Mouse (Mus musculus): Measurements from ENCODE around the gene Pxylp1. TPM values are rescaled to one million over a fixed set of nuclear protein-coding genes. Genes with fewer than 3 reads are reported as not detected.

The Pxylp1 gene
- polyA plus RNA-seq (2017; shearing (Covaris generic)) = 6.0 TPM

DNA sequence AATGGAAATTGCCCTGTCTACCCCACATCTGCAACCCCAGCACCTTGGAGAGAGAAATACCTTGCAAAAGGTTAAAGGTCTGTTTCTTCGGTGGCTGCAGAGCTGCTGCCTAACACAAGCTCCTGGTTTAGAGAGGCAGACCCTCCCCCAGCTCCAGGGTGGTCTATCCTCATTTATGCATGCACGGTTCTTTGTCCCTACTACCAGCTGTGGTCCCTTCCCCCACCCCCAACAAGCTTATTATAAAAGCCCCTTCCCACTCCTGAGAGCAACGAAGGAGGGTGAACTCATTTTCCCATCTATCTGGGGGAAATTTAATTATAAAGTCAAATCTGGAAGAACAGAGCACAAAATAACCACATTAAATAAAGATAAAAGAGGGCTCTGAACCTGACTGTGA, at the start of gene Pxylp1:
Gene Pxylp1 (minus strand): TSS at position 124 of the 400 bp plus-strand sequence.

Other genes with a start within 250 kb of the Pxylp1 start
- gene Zbtb38, start 139.8 kb downstream of the Pxylp1 start, polyA plus RNA-seq (2017; shearing (Covaris generic)) = 35.9 TPM
- gene Spsb4, start 126.2 kb upstream of the Pxylp1 start, polyA plus RNA-seq (2017; shearing (Covaris generic)) = not detected
- gene Slc25a36, start 218.5 kb upstream of the Pxylp1 start, polyA plus RNA-seq (2017; shearing (Covaris generic)) = 76.6 TPM

All from activated CD4-positive, CD25-positive, alpha-beta regulatory T cell, adult 9 weeks (primary cell).